Mouse (Mus musculus): Measurements from ENCODE around the gene Umad1. TPM values are rescaled to one million over a fixed set of nuclear protein-coding genes. Genes with fewer than 3 reads are reported as not detected.
A peak's percentile ranks its signal among the peaks of the same experiment; 100 is the strongest.

Gene Umad1
- polyA plus RNA-seq (2012; rRNA removed): 27.3 and 28.0 TPM in 2 replicates

- DNase-seq (ENCODE audit: low read depth): peak; percentile 100
- TF ChIP-seq POLR2A (IDR thresholded peaks at IDR 0.05; ENCODE audit: borderline replicate concordance, extremely low read depth, insufficient read depth, insufficient read length, poor library complexity, severe bottlenecking): peak; percentile 32; the same call in 1 of the 2 replicates
- TF ChIP-seq CTCF (IDR thresholded peaks at IDR 0.05; ENCODE audit: borderline replicate concordance, extremely low read depth, insufficient read depth, insufficient read length): no peak
Measured at GRCm38 (mm10) chr6:8259004-8259666, at the start of gene Umad1, which contains the start of the genes Rpa3 and Gm45062. Gene Umad1, plus strand, starts transcription at chr6:8259288. Gene Rpa3, minus strand, starts transcription at chr6:8259173. Gene Gm45062, plus strand, starts transcription at chr6:8259450.

GRCm38 (mm10) chr6:8209866-8210186 is 49.3 kb upstream of the Umad1 start:
- DNase-seq (ENCODE audit: low read depth): no peak
- no peak for TF ChIP-seq CTCF (IDR thresholded peaks at IDR 0.05; ENCODE audit: borderline replicate concordance, extremely low read depth, insufficient read depth, insufficient read length)
- no peak for TF ChIP-seq POLR2A (IDR thresholded peaks at IDR 0.05; ENCODE audit: borderline replicate concordance, extremely low read depth, insufficient read depth, insufficient read length, poor library complexity, severe bottlenecking)

GRCm38 (mm10) chr6:8210661-8211060 is 48.4 kb upstream of the Umad1 start:
- peak; percentile 6 for DNase-seq (ENCODE audit: low read depth)
- TF ChIP-seq POLR2A (IDR thresholded peaks at IDR 0.05; ENCODE audit: borderline replicate concordance, extremely low read depth, insufficient read depth, insufficient read length, poor library complexity, severe bottlenecking) (no peak), CTCF (IDR thresholded peaks at IDR 0.05; ENCODE audit: borderline replicate concordance, extremely low read depth, insufficient read depth, insufficient read length) (no peak)

GRCm38 (mm10) chr6:8227035-8227434 is 32.1 kb upstream of the Umad1 start:
- TF ChIP-seq POLR2A (IDR thresholded peaks at IDR 0.05; ENCODE audit: borderline replicate concordance, extremely low read depth, insufficient read depth, insufficient read length, poor library complexity, severe bottlenecking) (no peak), CTCF (IDR thresholded peaks at IDR 0.05; ENCODE audit: borderline replicate concordance, extremely low read depth, insufficient read depth, insufficient read length) (no peak)
- no peak for DNase-seq (ENCODE audit: low read depth)

- DNase-seq (ENCODE audit: low read depth): no peak
- no peak for TF ChIP-seq CTCF (IDR thresholded peaks at IDR 0.05; ENCODE audit: borderline replicate concordance, extremely low read depth, insufficient read depth, insufficient read length)
- TF ChIP-seq POLR2A (IDR thresholded peaks at IDR 0.05; ENCODE audit: borderline replicate concordance, extremely low read depth, insufficient read depth, insufficient read length, poor library complexity, severe bottlenecking): no peak
Measured at GRCm38 (mm10) chr6:8228596-8228995, 30.5 kb upstream of the Umad1 start.

- DNase-seq (ENCODE audit: low read depth): no peak
- TF ChIP-seq CTCF (IDR thresholded peaks at IDR 0.05; ENCODE audit: borderline replicate concordance, extremely low read depth, insufficient read depth, insufficient read length): no peak
- TF ChIP-seq POLR2A (IDR thresholded peaks at IDR 0.05; ENCODE audit: borderline replicate concordance, extremely low read depth, insufficient read depth, insufficient read length, poor library complexity, severe bottlenecking): no peak
Measured at GRCm38 (mm10) chr6:8258316-8258715, 772 bp upstream of the Umad1 start.

GRCm38 (mm10) chr6:8259667-8260044 is 568 bp downstream of the Umad1 start:
- DNase-seq (ENCODE audit: low read depth): no peak
- TF ChIP-seq CTCF (IDR thresholded peaks at IDR 0.05; ENCODE audit: borderline replicate concordance, extremely low read depth, insufficient read depth, insufficient read length): no peak
- TF ChIP-seq POLR2A (IDR thresholded peaks at IDR 0.05; ENCODE audit: borderline replicate concordance, extremely low read depth, insufficient read depth, insufficient read length, poor library complexity, severe bottlenecking): no peak

GRCm38 (mm10) chr6:8271047-8271446 is 12.0 kb downstream of the Umad1 start:
- DNase-seq (ENCODE audit: low read depth): no peak
- TF ChIP-seq POLR2A (IDR thresholded peaks at IDR 0.05; ENCODE audit: borderline replicate concordance, extremely low read depth, insufficient read depth, insufficient read length, poor library complexity, severe bottlenecking): no peak
- no peak for TF ChIP-seq CTCF (IDR thresholded peaks at IDR 0.05; ENCODE audit: borderline replicate concordance, extremely low read depth, insufficient read depth, insufficient read length)

GRCm38 (mm10) chr6:8274387-8275054 is 15.4 kb downstream of the Umad1 start:
- TF ChIP-seq CTCF (IDR thresholded peaks at IDR 0.05; ENCODE audit: borderline replicate concordance, extremely low read depth, insufficient read depth, insufficient read length) (peak; percentile 67; the same call in 1 of the 2 replicates), POLR2A (IDR thresholded peaks at IDR 0.05; ENCODE audit: borderline replicate concordance, extremely low read depth, insufficient read depth, insufficient read length, poor library complexity, severe bottlenecking) (no peak)
- DNase-seq (ENCODE audit: low read depth): peak; percentile 66

- DNase-seq (ENCODE audit: low read depth): peak; percentile 88
- TF ChIP-seq CTCF (IDR thresholded peaks at IDR 0.05; ENCODE audit: borderline replicate concordance, extremely low read depth, insufficient read depth, insufficient read length): peak; percentile 46; the same call in 1 of the 2 replicates
- TF ChIP-seq POLR2A (IDR thresholded peaks at IDR 0.05; ENCODE audit: borderline replicate concordance, extremely low read depth, insufficient read depth, insufficient read length, poor library complexity, severe bottlenecking): no peak
Measured at GRCm38 (mm10) chr6:8275098-8275497, 16.0 kb downstream of the Umad1 start.

GRCm38 (mm10) chr6:8276431-8276830 is 17.3 kb downstream of the Umad1 start:
- DNase-seq (ENCODE audit: low read depth): no peak
- no peak for TF ChIP-seq POLR2A (IDR thresholded peaks at IDR 0.05; ENCODE audit: borderline replicate concordance, extremely low read depth, insufficient read depth, insufficient read length, poor library complexity, severe bottlenecking)
- no peak for TF ChIP-seq CTCF (IDR thresholded peaks at IDR 0.05; ENCODE audit: borderline replicate concordance, extremely low read depth, insufficient read depth, insufficient read length)

Data from brain, embryonic 14.5 days (tissue).